Mouse (Mus musculus): ENCODE data around the gene Timd4.

DNA sequence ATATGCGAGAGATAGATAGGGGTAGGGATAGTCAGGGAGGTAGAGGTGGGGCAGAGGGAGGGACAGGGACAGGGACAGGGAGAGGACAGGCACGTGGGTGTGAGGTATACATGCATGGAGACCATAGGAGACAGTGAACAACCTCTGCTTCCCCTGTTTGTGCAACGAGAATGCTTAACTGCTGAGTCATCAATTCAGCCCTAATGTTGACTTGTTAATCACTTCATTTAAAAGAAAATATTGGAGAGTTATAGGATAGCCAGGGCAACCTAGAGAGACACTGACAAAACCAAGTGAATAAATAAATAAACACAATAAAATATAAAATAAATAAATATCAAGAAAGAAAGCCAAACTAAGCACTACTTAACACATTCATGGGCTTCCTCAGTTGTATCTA is 33.7 kb upstream of the Timd4 start:
- TF ChIP-seq CTCF (IDR thresholded peaks at IDR 0.05; ENCODE audit: control insufficient read depth, insufficient read depth, low read length) (no peak), POLR2A (IDR thresholded peaks at IDR 0.05; ENCODE audit: borderline replicate concordance, control insufficient read depth, low read depth, low read length) (no peak)

Measured in bone marrow, adult 2 months (tissue).